Mouse (Mus musculus): ENCODE data around the gene Sostdc1. TPM values are rescaled to one million over a fixed set of nuclear protein-coding genes. Genes with fewer than 3 reads are reported as not detected.
A peak's percentile ranks its signal among the peaks of the same experiment; 100 is the strongest.

The Sostdc1 gene
- polyA plus RNA-seq (2014; fragmentation: Nextera tagmentation; extraction: Ambion mirVana): 1.00 and 1.8 TPM in 2 replicates

- Histone ChIP-seq H3K27ac (ENCODE audit: low read depth, low read length) (no peak within 1 kb of the TSS), H3K4me1 (ENCODE audit: control insufficient read depth, insufficient read depth, low read length) (no peaks in the 10 kb centered on the region; the same call in 1 of the 2 replicates), H3K9me3 (replicated peaks; ENCODE audit: control insufficient read depth, low read length) (no peaks in the 10 kb centered on the region), H3K27me3 (ENCODE audit: control insufficient read depth, insufficient read depth, low read length) (no peaks in the 10 kb centered on the region), H3K4me2 (peak within 1 kb of the TSS; percentile 51), H3K9ac (ENCODE audit: low read depth, low read length) (no peak within 1 kb of the TSS), H3K4me3 (ENCODE audit: low read depth, low read length) (0 out of 2 replicates have a peak within 1 kb of the TSS, but pooled peaks have one; percentile 5), H3K36me3 (ENCODE audit: control insufficient read depth, insufficient read depth, low read length) (no peaks in the 10 kb centered on the region)
- ATAC-seq (replicated peaks; ENCODE audit: insufficient number of reproducible peaks, low FRiP score, low TSS enrichment): no peak
- WGBS (ENCODE audit: insufficient replicate concordance): 17% methylated on average over 7 of the region's 7 CpGs
Observed at GRCm38 (mm10) chr12:36313916-36314315, at the start of gene Sostdc1. Gene Sostdc1, plus strand, starts transcription at chr12:36314139.

- no peaks in the 10 kb centered on the region for H3K9me3 ChIP-seq (replicated peaks; ENCODE audit: control insufficient read depth, low read length)
- no peak overlapping the region for H3K27ac ChIP-seq (ENCODE audit: low read depth, low read length)
- no peaks in the 10 kb centered on the region for H3K27me3 ChIP-seq (ENCODE audit: control insufficient read depth, insufficient read depth, low read length)
- H3K4me3 ChIP-seq (ENCODE audit: low read depth, low read length): no peak overlapping the region
- H3K36me3 ChIP-seq (ENCODE audit: control insufficient read depth, insufficient read depth, low read length): no peaks in the 10 kb centered on the region
- no peak for ATAC-seq (replicated peaks; ENCODE audit: insufficient number of reproducible peaks, low FRiP score, low TSS enrichment)
- WGBS (ENCODE audit: insufficient replicate concordance): 73% methylated on average over 8 of the region's 8 CpGs
- H3K4me2 ChIP-seq: no peak overlapping the region
- no peak overlapping the region for H3K9ac ChIP-seq (ENCODE audit: low read depth, low read length)
- no peaks in the 10 kb centered on the region for H3K4me1 ChIP-seq (ENCODE audit: control insufficient read depth, insufficient read depth, low read length)
Observed at GRCm38 (mm10) chr12:36267670-36268246, 46.2 kb upstream of the Sostdc1 start.

GRCm38 (mm10) chr12:36274823-36275222, 39.1 kb upstream of the Sostdc1 start:
- H3K9me3 ChIP-seq (replicated peaks; ENCODE audit: control insufficient read depth, low read length): no peaks in the 10 kb centered on the region
- no peak for ATAC-seq (replicated peaks; ENCODE audit: insufficient number of reproducible peaks, low FRiP score, low TSS enrichment)
- H3K4me1 ChIP-seq (ENCODE audit: control insufficient read depth, insufficient read depth, low read length): no peaks in the 10 kb centered on the region
- no peak overlapping the region for H3K4me2 ChIP-seq
- no peak overlapping the region for H3K9ac ChIP-seq (ENCODE audit: low read depth, low read length)
- no peaks in the 10 kb centered on the region for H3K27me3 ChIP-seq (ENCODE audit: control insufficient read depth, insufficient read depth, low read length)
- no peak overlapping the region for H3K27ac ChIP-seq (ENCODE audit: low read depth, low read length)
- 70% methylated on average over 3 of the region's 3 CpGs for WGBS (ENCODE audit: insufficient replicate concordance)
- H3K36me3 ChIP-seq (ENCODE audit: control insufficient read depth, insufficient read depth, low read length): no peaks in the 10 kb centered on the region
- no peak overlapping the region for H3K4me3 ChIP-seq (ENCODE audit: low read depth, low read length)

GRCm38 (mm10) chr12:36289634-36290033, 24.3 kb upstream of the Sostdc1 start:
- H3K9me3 ChIP-seq (replicated peaks; ENCODE audit: control insufficient read depth, low read length): no peaks in the 10 kb centered on the region
- H3K27ac ChIP-seq (ENCODE audit: low read depth, low read length): no peak overlapping the region
- H3K36me3 ChIP-seq (ENCODE audit: control insufficient read depth, insufficient read depth, low read length): no peaks in the 10 kb centered on the region
- H3K27me3 ChIP-seq (ENCODE audit: control insufficient read depth, insufficient read depth, low read length): no peaks in the 10 kb centered on the region
- no peak for ATAC-seq (replicated peaks; ENCODE audit: insufficient number of reproducible peaks, low FRiP score, low TSS enrichment)
- H3K4me1 ChIP-seq (ENCODE audit: control insufficient read depth, insufficient read depth, low read length): no peaks in the 10 kb centered on the region
- no peak overlapping the region for H3K4me3 ChIP-seq (ENCODE audit: low read depth, low read length)
- 85% methylated on average over 8 of the region's 8 CpGs for WGBS (ENCODE audit: insufficient replicate concordance)
- no peak overlapping the region for H3K9ac ChIP-seq (ENCODE audit: low read depth, low read length)
- H3K4me2 ChIP-seq: no peak overlapping the region

GRCm38 (mm10) chr12:36290465-36290864, 23.5 kb upstream of the Sostdc1 start:
- no peak overlapping the region for H3K4me2 ChIP-seq
- H3K9ac ChIP-seq (ENCODE audit: low read depth, low read length): no peak overlapping the region
- H3K4me3 ChIP-seq (ENCODE audit: low read depth, low read length): no peak overlapping the region
- H3K4me1 ChIP-seq (ENCODE audit: control insufficient read depth, insufficient read depth, low read length): no peaks in the 10 kb centered on the region
- no peaks in the 10 kb centered on the region for H3K36me3 ChIP-seq (ENCODE audit: control insufficient read depth, insufficient read depth, low read length)
- no peaks in the 10 kb centered on the region for H3K9me3 ChIP-seq (replicated peaks; ENCODE audit: control insufficient read depth, low read length)
- WGBS (ENCODE audit: insufficient replicate concordance): 80% methylated on average over 4 of the region's 4 CpGs
- no peak overlapping the region for H3K27ac ChIP-seq (ENCODE audit: low read depth, low read length)
- no peak for ATAC-seq (replicated peaks; ENCODE audit: insufficient number of reproducible peaks, low FRiP score, low TSS enrichment)
- H3K27me3 ChIP-seq (ENCODE audit: control insufficient read depth, insufficient read depth, low read length): no peaks in the 10 kb centered on the region

- WGBS (ENCODE audit: insufficient replicate concordance): 79% methylated on average over 6 of the region's 6 CpGs
- no peak overlapping the region for H3K4me3 ChIP-seq (ENCODE audit: low read depth, low read length)
- H3K4me1 ChIP-seq (ENCODE audit: control insufficient read depth, insufficient read depth, low read length): no peaks in the 10 kb centered on the region
- no peaks in the 10 kb centered on the region for H3K27me3 ChIP-seq (ENCODE audit: control insufficient read depth, insufficient read depth, low read length)
- ATAC-seq (replicated peaks; ENCODE audit: insufficient number of reproducible peaks, low FRiP score, low TSS enrichment): no peak
- H3K4me2 ChIP-seq: no peak overlapping the region
- no peaks in the 10 kb centered on the region for H3K36me3 ChIP-seq (ENCODE audit: control insufficient read depth, insufficient read depth, low read length)
- H3K9ac ChIP-seq (ENCODE audit: low read depth, low read length): no peak overlapping the region
- H3K9me3 ChIP-seq (replicated peaks; ENCODE audit: control insufficient read depth, low read length): no peaks in the 10 kb centered on the region
- no peak overlapping the region for H3K27ac ChIP-seq (ENCODE audit: low read depth, low read length)
Observed at GRCm38 (mm10) chr12:36291346-36291745, 22.6 kb upstream of the Sostdc1 start.

GRCm38 (mm10) chr12:36302326-36302725, 11.6 kb upstream of the Sostdc1 start:
- ATAC-seq (replicated peaks; ENCODE audit: insufficient number of reproducible peaks, low FRiP score, low TSS enrichment): no peak
- Histone ChIP-seq H3K27me3 (ENCODE audit: control insufficient read depth, insufficient read depth, low read length) (no peaks in the 10 kb centered on the region), H3K4me1 (ENCODE audit: control insufficient read depth, insufficient read depth, low read length) (no peaks in the 10 kb centered on the region), H3K9me3 (replicated peaks; ENCODE audit: control insufficient read depth, low read length) (no peaks in the 10 kb centered on the region), H3K9ac (ENCODE audit: low read depth, low read length) (no peak overlapping the region), H3K4me3 (ENCODE audit: low read depth, low read length) (no peak overlapping the region), H3K36me3 (ENCODE audit: control insufficient read depth, insufficient read depth, low read length) (no peaks in the 10 kb centered on the region), H3K27ac (ENCODE audit: low read depth, low read length) (no peak overlapping the region), H3K4me2 (no peak overlapping the region)
- 79% methylated on average over 12 of the region's 12 CpGs for WGBS (ENCODE audit: insufficient replicate concordance)

GRCm38 (mm10) chr12:36302905-36303642, 10.9 kb upstream of the Sostdc1 start:
- Histone ChIP-seq H3K27me3 (ENCODE audit: control insufficient read depth, insufficient read depth, low read length) (no peaks in the 10 kb centered on the region), H3K9ac (ENCODE audit: low read depth, low read length) (no peak overlapping the region), H3K9me3 (replicated peaks; ENCODE audit: control insufficient read depth, low read length) (no peaks in the 10 kb centered on the region), H3K4me1 (ENCODE audit: control insufficient read depth, insufficient read depth, low read length) (no peaks in the 10 kb centered on the region), H3K4me2 (no peak overlapping the region), H3K4me3 (ENCODE audit: low read depth, low read length) (no peak overlapping the region), H3K27ac (ENCODE audit: low read depth, low read length) (no peak overlapping the region), H3K36me3 (ENCODE audit: control insufficient read depth, insufficient read depth, low read length) (no peaks in the 10 kb centered on the region)
- no peak for ATAC-seq (replicated peaks; ENCODE audit: insufficient number of reproducible peaks, low FRiP score, low TSS enrichment)
- 74% methylated on average over 8 of the region's 8 CpGs for WGBS (ENCODE audit: insufficient replicate concordance)
